Mouse (Mus musculus) urinary bladder, postnatal 10 days (tissue): ENCODE data around the gene Chmp6.

ENCODE experiments used
- DNase-seq: peaks from one replicate; pipeline ENCODE4 v3.0.0; 2022; ENCODE audit warnings: low spot score

Gene Chmp6

GRCm38 (mm10) chr11:119907711-119908110, 5.5 kb upstream of the Chmp6 start:
- no peak for DNase-seq

DNA sequence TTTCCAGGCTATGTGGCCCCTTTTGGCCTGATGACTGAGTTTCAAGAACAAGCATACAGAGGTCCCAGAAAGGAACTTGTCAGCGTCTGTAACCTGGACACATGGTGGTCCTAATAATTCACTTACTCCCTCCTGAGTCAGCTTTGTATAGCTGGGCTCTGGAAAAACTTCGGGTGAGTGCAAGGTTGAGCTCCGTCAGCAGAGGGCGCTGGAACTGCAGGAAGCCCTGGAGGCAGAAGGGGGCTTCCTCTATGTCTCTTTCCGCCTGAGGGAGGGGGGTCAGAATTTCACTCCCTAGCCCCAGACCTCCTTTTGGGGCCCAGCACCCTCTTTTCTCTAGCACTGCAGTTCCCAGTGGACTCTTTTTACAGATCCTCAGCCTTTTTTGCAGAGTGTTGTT, 3.8 kb upstream of the Chmp6 start:
- no peak for DNase-seq

DNA sequence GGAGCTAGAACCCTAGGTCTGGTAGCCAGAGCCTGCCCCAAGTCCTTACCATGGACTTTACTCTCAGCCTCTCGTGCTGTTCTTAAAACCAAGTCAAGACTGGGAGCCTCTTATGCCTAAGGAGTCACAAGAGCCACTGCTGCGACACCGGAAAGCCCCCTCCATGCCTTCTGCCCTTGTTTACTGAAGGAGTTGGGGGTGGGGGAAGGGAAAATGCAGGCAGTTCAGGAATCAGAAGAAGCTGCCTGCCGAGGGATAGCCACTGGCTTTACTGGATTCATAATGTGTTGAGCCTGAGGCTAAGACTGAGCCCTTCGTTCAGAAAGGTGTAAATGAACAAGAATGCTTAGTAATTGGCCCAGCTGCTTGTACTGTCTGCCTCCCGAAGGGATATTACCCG, 396 bp upstream of the Chmp6 start:
- no peak for DNase-seq

DNA sequence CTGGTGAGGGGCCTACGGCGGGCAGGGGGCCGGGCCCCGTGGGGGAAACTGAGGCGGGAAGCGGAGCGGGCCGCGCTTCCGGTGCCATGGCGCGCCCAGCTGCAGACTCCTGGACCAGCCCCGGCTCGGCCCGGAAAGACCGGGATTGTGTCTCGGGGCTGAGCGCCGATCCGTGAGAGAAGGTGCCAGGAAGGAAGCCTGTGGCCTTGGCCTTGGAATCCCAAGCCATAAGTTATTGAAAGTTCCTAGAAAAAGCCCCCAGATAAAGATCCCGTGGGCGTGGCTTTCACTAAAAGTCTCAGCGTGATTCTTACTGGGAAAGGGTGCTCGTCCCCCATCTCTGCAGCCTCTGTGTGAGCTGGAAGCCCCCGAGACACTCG, 684 bp downstream of the Chmp6 start:
- no peak for DNase-seq

DNA sequence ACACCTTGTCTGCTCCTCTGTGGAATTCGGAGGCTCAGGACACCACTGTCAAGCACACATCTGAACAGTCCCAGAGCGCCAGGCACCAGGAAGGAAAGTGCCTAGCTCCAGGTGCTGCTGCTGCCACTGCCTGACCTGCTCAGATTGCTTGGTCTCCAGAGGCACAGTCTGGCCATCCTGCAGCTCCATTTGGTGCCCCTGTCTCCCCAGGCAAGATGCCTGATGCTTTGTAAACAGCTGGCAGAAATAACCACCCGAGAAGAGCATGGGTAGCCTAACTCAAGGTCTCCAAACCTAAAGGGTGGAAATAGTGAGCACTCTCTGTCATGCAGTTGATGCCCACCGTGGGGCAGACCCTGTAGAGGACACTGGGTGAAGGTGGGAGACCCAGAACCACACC, 1.1 kb downstream of the Chmp6 start:
- DNase-seq: no peak

GRCm38 (mm10) chr11:119915666-119916065, 2.4 kb downstream of the Chmp6 start:
- DNase-seq: no peak

DNA sequence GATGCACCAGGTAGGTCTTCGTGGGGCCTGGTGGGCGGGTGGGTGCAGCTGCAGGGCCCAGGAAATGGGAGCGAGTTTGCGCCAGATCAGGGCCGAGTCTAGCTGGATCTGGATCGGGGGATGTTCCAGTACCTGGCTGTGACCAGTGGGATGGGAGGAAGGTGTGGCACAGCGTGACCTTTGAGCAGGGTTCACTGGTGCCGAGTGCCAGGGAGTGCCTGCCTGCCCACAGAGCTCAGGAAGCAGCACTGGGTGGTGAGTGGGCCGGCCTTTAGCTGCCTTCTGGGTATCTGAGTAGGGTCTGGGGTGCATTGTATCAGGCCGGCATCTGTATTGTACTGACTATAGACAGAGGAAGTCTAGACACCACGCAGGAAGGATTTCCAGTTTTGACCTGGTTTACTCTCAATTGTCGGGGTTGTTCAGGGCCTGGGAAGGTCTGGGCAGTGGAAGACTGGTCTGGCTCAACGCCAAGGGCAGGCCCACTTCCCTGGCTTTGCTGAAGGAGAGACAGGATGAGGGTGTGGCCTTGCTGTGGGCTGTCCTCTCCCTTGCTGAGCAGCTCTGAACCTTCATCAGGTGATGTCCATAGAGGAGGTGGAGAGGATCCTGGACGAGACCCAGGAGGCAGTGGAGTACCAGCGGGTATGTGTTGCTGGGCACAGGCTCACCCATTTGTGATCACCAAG, 3.0 kb downstream of the Chmp6 start:
- DNase-seq: no peak

DNA sequence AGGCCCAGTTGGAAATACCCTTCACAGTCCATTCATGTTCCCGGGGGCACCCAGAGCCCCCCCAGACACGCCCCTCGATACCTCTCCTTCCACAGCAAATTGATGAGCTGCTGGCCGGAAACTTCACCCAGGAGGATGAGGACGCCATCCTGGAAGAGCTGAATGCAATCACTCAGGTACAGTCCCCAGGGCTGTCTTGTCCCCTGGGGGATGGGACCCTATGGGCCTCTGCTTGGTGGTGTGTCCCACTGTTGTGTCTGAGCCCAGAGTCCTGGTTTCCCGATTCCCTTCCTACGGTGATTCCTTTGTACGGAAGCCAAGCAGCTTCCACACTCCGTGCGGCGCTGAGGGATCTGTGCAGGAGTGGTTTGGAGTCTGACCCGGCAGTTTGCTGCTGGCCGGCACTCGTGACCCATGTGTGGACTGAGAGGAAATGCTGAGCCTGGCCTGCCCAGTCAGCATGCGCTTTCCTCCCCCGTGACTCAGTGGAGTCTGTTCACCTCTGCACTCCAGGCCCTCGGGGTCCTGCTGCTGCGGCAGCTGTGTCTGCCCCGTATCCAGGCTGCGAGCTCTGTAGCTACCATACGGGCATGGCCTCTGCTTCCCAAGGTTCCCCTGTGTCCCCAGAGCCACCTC, 3.7 kb downstream of the Chmp6 start:
- DNase-seq: no peak

- DNase-seq: no peak
Observed at GRCm38 (mm10) chr11:119918521-119918920, 5.3 kb downstream of the Chmp6 start.

- no peak for DNase-seq
Observed at GRCm38 (mm10) chr11:119919432-119919831, 6.2 kb downstream of the Chmp6 start.

DNA sequence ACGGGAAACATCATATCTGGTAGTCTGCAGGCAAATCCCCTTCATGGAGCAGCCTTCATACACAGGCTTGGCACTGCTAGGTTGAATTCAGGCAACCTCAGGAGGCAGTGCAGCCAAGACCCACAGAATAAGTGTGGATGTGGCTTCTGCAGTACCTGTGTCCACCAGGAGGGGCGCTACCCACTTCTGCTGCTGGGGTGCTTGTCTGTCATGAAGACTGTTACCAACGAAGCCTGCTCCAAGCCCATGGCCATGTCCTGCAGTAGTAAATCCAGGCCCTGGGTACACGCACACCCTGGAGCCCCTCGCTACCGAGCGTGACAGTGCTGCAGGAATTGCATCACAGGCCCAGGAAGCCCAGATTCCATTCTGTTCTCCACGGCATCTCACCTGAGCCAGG, 6.7 kb downstream of the Chmp6 start:
- no peak for DNase-seq

GRCm38 (mm10) chr11:119920668-119921067, 7.4 kb downstream of the Chmp6 start:
- no peak for DNase-seq

DNA sequence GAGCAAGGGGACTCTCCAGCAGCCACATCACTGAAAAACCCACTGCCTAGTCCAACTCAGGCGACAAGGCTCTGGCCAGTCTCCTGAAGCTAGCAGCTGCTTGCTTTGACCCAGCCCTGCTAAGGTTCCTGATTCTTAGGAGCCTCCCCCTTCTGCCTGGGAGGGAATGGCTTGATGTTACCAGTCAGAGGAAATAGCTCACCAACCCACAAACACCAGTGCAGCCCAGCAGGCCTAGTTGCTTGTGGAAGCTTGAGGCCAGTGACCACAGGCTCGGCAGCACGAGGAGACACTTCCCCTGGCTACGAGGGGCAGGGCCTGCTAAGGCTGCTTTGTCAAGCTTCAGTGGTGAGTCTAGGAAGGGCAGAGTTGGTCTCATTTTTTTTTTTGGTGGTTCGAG, 11.9 kb downstream of the Chmp6 start:
- DNase-seq: no peak

DNA sequence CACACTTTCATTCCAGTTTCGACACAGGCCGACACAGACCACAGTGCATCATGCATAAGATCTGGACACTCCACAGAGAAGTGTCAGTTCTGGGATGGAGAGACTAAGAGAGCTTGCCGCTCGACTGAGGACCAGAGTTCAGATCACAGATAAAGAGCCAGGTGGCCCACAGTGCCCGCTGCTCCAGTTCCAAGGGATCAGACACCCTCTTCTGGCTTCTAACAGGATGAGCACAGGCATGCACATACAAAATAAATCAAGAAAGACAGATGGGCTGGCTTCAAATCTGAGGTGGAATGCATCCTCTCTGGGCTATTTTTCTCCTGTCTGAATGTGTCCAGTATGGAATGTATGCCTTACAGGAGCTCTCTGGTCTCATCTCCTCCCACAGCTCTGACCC, 13.5 kb downstream of the Chmp6 start:
- DNase-seq: no peak

- DNase-seq: no peak
Observed at GRCm38 (mm10) chr11:119928023-119928681, 14.9 kb downstream of the Chmp6 start.

DNA sequence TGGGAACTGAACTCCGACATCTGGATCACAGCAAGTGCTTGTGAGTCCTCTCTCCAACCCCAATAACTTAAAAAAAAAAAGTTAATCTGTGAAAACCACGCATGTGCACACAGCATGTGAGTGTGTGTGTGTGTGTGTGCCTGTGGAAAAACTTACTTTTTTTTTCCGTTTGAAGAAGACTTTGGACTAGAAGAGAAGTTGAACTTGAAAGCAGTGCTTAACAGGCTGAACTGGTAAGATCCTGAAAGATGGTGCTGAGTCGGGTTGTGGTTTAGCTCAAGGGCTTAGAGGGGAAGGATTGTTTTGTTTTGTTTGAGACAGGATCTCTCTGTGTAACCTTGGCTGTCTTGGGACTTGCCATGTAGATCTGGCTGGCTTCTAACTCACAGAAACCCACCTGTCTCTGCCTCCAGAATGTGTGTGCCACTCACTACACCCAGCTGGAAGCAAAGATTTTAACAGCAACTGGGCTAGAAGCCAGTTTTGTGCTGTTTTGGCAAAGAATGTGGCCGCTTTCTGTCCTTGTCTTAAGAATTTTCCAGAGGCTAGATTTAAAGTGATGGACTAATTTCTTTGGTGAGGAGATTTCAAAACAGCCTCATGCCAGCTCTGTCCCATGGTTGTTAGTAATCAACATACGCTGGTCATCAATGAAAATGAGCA, 16.5 kb downstream of the Chmp6 start:
- no peak for DNase-seq

- DNase-seq: no peak
Observed at GRCm38 (mm10) chr11:119931809-119932208, 18.6 kb downstream of the Chmp6 start.

- no peak for DNase-seq
Observed at GRCm38 (mm10) chr11:119933142-119933541, 19.9 kb downstream of the Chmp6 start.

DNA sequence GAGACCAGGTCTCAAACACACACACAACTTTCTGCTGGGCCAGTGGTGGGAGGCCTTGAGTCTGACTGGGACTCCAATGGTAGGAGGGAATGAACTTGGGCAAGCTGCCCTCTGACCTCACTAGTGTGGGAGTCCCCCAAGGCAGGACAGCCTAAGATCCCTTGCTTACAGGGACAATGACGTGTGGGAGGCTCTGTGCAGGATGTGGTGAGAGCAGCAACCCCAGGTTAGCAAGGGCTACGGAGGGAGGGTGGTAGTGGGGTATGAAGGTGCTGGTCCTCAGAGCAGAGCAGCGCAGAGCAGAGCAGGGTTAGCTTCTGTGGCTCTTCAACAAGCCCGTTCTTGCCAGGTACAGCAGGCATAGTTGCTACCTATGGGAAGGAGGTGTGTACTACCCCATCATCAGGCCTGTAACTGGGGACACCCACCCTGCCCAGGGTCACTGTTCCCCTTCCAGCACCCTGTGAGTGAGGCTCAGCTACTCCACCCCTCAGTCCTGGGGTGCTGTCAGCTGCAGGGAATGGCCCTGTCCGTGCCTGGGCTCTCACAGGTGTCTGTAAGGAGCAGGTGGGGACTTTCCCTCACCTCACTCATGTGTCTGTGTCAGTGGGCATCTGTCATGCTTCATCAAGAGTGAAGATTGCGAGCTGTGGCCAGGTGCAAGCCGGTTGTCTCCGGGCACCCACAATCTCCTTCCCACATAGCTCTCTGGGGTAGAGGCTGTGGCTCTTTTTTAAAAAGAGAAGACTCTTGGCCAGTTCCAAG, 20.8 kb downstream of the Chmp6 start:
- no peak for DNase-seq

GRCm38 (mm10) chr11:119934773-119935172, 21.5 kb downstream of the Chmp6 start:
- DNase-seq: no peak

DNA sequence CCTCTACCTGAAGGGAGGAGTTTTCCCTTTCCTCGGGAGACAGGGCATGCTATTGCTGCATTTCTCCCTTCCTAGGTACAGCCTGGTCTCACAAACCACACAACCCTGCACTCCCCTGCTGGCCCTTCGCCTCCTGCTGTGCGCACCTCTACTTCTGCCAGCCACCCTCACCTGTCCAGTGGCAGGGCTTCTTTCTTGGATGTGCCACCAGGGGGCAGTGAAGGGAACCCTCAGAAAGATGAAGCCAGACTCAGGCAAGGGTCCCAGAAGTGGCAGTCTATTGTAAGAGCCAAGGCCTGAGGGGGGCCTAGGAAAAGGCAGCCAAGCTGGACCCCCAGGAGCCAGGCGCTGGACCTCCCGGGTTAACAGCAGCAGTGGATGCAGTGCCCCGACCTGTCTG, 22.2 kb downstream of the Chmp6 start:
- DNase-seq: no peak

DNA sequence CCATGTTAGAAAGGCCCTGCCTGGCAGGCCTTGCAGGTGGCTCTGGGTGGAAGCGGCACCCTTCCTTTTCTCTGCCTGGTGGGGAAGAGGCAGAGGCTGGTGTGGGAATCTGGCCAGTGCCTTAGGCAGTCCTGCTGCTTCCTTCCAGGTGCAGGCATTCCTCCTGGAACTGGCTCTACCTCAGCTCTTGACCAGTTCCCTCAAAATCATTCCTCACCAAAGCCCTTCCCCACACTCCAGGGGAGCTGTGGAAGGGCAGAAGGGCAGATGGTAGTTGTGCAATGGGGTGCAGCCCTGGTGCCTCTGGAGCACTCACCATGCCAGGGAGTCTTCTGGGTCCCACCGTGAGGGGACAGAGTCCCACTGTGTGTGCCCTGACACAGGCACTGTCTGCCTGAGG, 23.2 kb downstream of the Chmp6 start:
- no peak for DNase-seq
